In the genomic region with DNA sequence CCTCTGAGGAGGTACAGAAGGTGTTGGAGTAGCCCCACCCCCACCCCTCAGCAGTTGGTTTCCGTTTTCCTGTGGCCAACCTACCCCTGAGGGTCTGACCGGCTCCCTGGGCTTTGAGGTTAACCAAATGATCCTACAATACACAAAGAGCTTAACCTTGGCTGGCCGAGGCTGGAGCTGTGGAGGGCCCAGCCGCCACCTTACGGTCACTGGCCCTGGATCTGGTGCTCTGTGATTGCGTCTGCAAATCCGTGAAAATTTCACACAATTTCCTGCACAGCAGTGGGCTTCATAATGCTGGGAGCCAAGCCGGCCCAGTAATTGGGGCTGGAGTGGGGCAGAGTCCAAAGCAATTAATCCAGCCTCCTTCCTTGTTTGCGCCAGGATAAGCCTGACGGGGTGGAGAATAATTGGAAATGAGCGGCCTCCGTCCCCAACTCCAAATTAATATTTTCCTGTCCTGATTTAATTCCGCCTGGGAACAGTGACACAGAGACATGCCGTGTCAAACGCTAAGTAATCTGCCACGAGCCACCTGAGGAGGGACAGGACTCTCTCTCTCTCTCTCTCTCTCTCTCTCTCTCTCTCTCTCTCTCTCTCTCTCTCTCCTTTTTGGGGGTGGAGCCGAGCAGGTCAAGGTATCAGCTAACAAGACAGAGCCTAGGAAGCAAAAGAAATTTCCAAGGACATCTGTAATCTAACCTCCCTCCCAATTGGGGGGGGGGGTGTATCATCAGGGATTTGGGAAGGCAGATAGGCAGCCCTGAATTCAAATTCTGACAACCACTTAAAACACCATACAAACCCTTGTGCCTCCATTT, we compare ENCODE assay signal across 11 mouse cellular contexts.
A peak's percentile ranks its signal among the peaks of the same experiment; 100 is the strongest.
DNase-seq lines count a peak whose midpoint lies in the region; ATAC-seq and TF ChIP-seq lines count a peak whose summit lies in the region.
"Had no signal": no experiment of that assay in that cellular context is flagged by ENCODE, and none has a peak within 500 bp of the region (broad histone marks: within the 10 kb centered on the region; RNA-seq: fewer than 3 reads in every experiment).

No protein-coding gene starts in this region.

- no peaks in the 10 kb centered on the region for H3K27me3 ChIP-seq in liver, adult 2 months (ENCODE audit: control insufficient read depth, insufficient read depth, low read length)
- peaks cover 17% of the 10 kb centered on the region for H3K27me3 ChIP-seq in liver, embryonic 11.5 days (replicated peaks; ENCODE audit: control insufficient read depth, insufficient read depth, low read length)
- peaks cover 36% of the 10 kb centered on the region; the same call in 1 of the 2 replicates for H3K27me3 ChIP-seq in embryonic facial prominence, embryonic 10.5 days (replicated peaks; ENCODE audit: low read depth, poor library complexity, severe bottlenecking)
- H3K27me3 ChIP-seq in small intestine, adult 2 months (ENCODE audit: control insufficient read depth, insufficient read depth, low read length), result no peaks in the 10 kb centered on the region

- intact Hi-C loops in left cerebral cortex, adult 2 months (cut with DNase I), result no loop called here

- no peak for TF ChIP-seq POLR2A in liver, adult 2 months (IDR thresholded peaks at IDR 0.05; ENCODE audit: extremely low read depth, insufficient read depth, low read length)
- no peak for TF ChIP-seq POLR2A in small intestine, adult 2 months (IDR thresholded peaks at IDR 0.05; ENCODE audit: low read depth, low read length)

- DNase-seq in liver, adult 2 months (ENCODE audit: extremely low read depth, low read depth, low spot score), result peak; percentile 21
- no peak for DNase-seq in liver, embryonic 11.5 days (ENCODE audit: low spot score)
- DNase-seq in embryonic facial prominence, embryonic 10.5 days (ENCODE audit: low spot score), result peak; percentile 38
- peak; percentile 35 for DNase-seq in kidney, adult 9 months
- DNase-seq in thymus, adult 18-20 months, result no peak
- no peak for DNase-seq in left cerebral cortex, adult 2 months (ENCODE audit: extremely low spot score in 1 of 2, low spot score in 2 of 2)
- no peak for DNase-seq in urinary bladder, adult 2 months (ENCODE audit: low spot score)

- no peak overlapping the region for H3K9ac ChIP-seq in liver, adult 2 months (ENCODE audit: low read depth, low read length)
- H3K9ac ChIP-seq in liver, embryonic 11.5 days (ENCODE audit: low read depth, low read length), result no peak overlapping the region
- H3K9ac ChIP-seq: liver, embryonic 15.5 days; neural tube, embryonic 12.5 days had no signal

- H3K4me3 ChIP-seq in liver, adult 2 months (ENCODE audit: insufficient read depth, low read depth, low read length), result no peak overlapping the region
- H3K4me3 ChIP-seq in liver, embryonic 11.5 days (ENCODE audit: low read depth, low read length), result no peak overlapping the region
- H3K4me3 ChIP-seq in embryonic facial prominence, embryonic 10.5 days, result peak overlapping the region; percentile 17; the same call in 1 of the 2 replicates
- H3K4me3 ChIP-seq in small intestine, adult 2 months (ENCODE audit: low read depth, low read length), result peak overlapping the region; percentile 41
- no peak overlapping the region for H3K4me3 ChIP-seq in left cerebral cortex, adult 2 months
- H3K4me3 ChIP-seq: liver, embryonic 15.5 days; neural tube, embryonic 12.5 days had no signal

- no peaks in the 10 kb centered on the region for H3K4me1 ChIP-seq in liver, adult 2 months (ENCODE audit: control insufficient read depth, insufficient read depth, low read length)
- H3K4me1 ChIP-seq in liver, embryonic 11.5 days (replicated peaks; ENCODE audit: control insufficient read depth, insufficient read depth, low read length), result 0 out of 2 replicates have a peak, but pooled peaks cover 4% of the 10 kb centered on the region
- H3K4me1 ChIP-seq in embryonic facial prominence, embryonic 10.5 days, result peaks cover 19% of the 10 kb centered on the region
- H3K4me1 ChIP-seq in small intestine, adult 2 months (ENCODE audit: control insufficient read depth, insufficient read depth, insufficient read length, low read length), result peaks cover 3% of the 10 kb centered on the region; the same call in 1 of the 2 replicates
- H3K4me1 ChIP-seq: liver, embryonic 15.5 days had no signal

- TF ChIP-seq CTCF in liver, adult 2 months (IDR thresholded peaks at IDR 0.05; ENCODE audit: low read depth, low read length), result no peak
- TF ChIP-seq CTCF in small intestine, adult 2 months (IDR thresholded peaks at IDR 0.05; ENCODE audit: extremely low read depth, insufficient read length, insufficient replicate concordance, low read depth, low read length), result no peak
- TF ChIP-seq CTCF in left cerebral cortex, adult 2 months (IDR thresholded peaks at IDR 0.05), result no peak

- 20% methylated on average over 17 of the region's 17 CpGs for WGBS in liver, adult 2 months
- WGBS in liver, embryonic 11.5 days, result 13% methylated on average over 17 of the region's 17 CpGs
- WGBS in embryonic facial prominence, embryonic 10.5 days, result 11% methylated on average over 17 of the region's 17 CpGs
- WGBS in small intestine, adult 2 months, result 6% methylated on average over 17 of the region's 17 CpGs

- H3K27ac ChIP-seq in liver, adult 2 months (replicated peaks; ENCODE audit: insufficient read depth, low read depth, low read length), result no peak overlapping the region
- no peak overlapping the region for H3K27ac ChIP-seq in liver, embryonic 11.5 days (ENCODE audit: low read depth, low read length)
- H3K27ac ChIP-seq in embryonic facial prominence, embryonic 10.5 days (replicated peaks), result no peak overlapping the region; the same call in 1 of the 2 replicates
- peak overlapping the region; percentile 60 for H3K27ac ChIP-seq in small intestine, adult 2 months (ENCODE audit: insufficient read depth, low read depth, low read length)
- H3K27ac ChIP-seq in left cerebral cortex, adult 2 months, result no peak overlapping the region
- H3K27ac ChIP-seq: liver, embryonic 15.5 days; neural tube, embryonic 12.5 days had no signal

- no peak for ATAC-seq in liver, embryonic 11.5 days (replicated peaks; ENCODE audit: low FRiP score)
- ATAC-seq: inflammation-experienced regulatory T-cells, adult 6 months had no signal

- H3K79me2 ChIP-seq in liver, adult 2 months (ENCODE audit: control insufficient read depth, insufficient read depth, low read length), result no peaks in the 10 kb centered on the region

- H3K9me3 ChIP-seq in liver, embryonic 11.5 days (ENCODE audit: control insufficient read depth, low read length), result no peaks in the 10 kb centered on the region
- H3K9me3 ChIP-seq in embryonic facial prominence, embryonic 10.5 days, result no peaks in the 10 kb centered on the region
- H3K9me3 ChIP-seq: liver, embryonic 15.5 days; neural tube, embryonic 12.5 days had no signal

- no peak overlapping the region for H3K4me2 ChIP-seq in liver, embryonic 11.5 days
- H3K4me2 ChIP-seq: liver, embryonic 15.5 days; neural tube, embryonic 12.5 days had no signal

- H3K36me3 ChIP-seq in liver, adult 2 months (ENCODE audit: control insufficient read depth, insufficient read depth, low read length), result no peaks in the 10 kb centered on the region
- no peaks in the 10 kb centered on the region for H3K36me3 ChIP-seq in liver, embryonic 11.5 days (ENCODE audit: control insufficient read depth, insufficient read depth, low read length)
- H3K36me3 ChIP-seq in embryonic facial prominence, embryonic 10.5 days (replicated peaks), result no peaks in the 10 kb centered on the region
- H3K36me3 ChIP-seq in small intestine, adult 2 months (ENCODE audit: control insufficient read depth, insufficient read depth, low read length), result no peaks in the 10 kb centered on the region
- H3K36me3 ChIP-seq: liver, embryonic 15.5 days; neural tube, embryonic 12.5 days had no signal

Comparison
In these comparisons a context has a peak if more than half of its experiments do, and no peak if none do; other contexts are left out.
1. DNase-seq: peak in liver, adult 2 months (single experiment), embryonic facial prominence, embryonic 10.5 days (single experiment) and kidney, adult 9 months (single experiment); none in liver, embryonic 11.5 days (single experiment), thymus, adult 18-20 months (0 of 2), left cerebral cortex, adult 2 months (0 of 2) and urinary bladder, adult 2 months (single experiment).
2. H3K4me3 ChIP-seq: peak in embryonic facial prominence, embryonic 10.5 days (single experiment) and small intestine, adult 2 months (single experiment); none in liver, adult 2 months (single experiment), liver, embryonic 11.5 days (single experiment) and left cerebral cortex, adult 2 months (single experiment).